Mouse (Mus musculus) kidney, adult 2 months (tissue): ENCODE results near the gene Zic2. TPM values are rescaled to one million over a fixed set of nuclear protein-coding genes. Genes with fewer than 3 reads are reported as not detected.

Experiments used
- DNase-seq: peaks from one replicate; pipeline ENCODE4 v3.0.0; 2021
- H3K27ac ChIP-seq: fragments of 200-500 bp; 2 replicates; pipeline ENCODE4 v1.5.1; 2012; ENCODE audit warnings: low read depth, low read length, control low read depth, inconsistent platforms; ENCODE audit not compliant: insufficient read depth
- H3K27me3 ChIP-seq: fragments of 200-500 bp; replicated peaks from 2 replicates; pipeline ENCODE4 v1.6.1; 2012; ENCODE audit warnings: mild to moderate bottlenecking, moderate library complexity, low read length, inconsistent platforms; ENCODE audit not compliant: control insufficient read depth, insufficient read depth
- H3K36me3 ChIP-seq: fragments of 200-500 bp; 2 replicates; pipeline ENCODE4 v1.6.1; 2012; ENCODE audit warnings: mild to moderate bottlenecking, moderate library complexity, low read length, inconsistent platforms; ENCODE audit not compliant: control insufficient read depth, insufficient read depth
- H3K4me1 ChIP-seq: fragments of 200-500 bp; 2 replicates; pipeline ENCODE4 v1.6.1; 2011; ENCODE audit warnings: low read length; ENCODE audit not compliant: control insufficient read depth, insufficient read depth
- H3K4me3 ChIP-seq: fragments of 200-500 bp; 2 replicates; pipeline ENCODE4 v1.5.1; 2011; ENCODE audit warnings: mild to moderate bottlenecking, low read depth, low read length, control low read depth; ENCODE audit not compliant: insufficient read depth
- CTCF ChIP-seq: fragments of 200-500 bp; conservative IDR thresholded peaks from 2 replicates; pipeline ENCODE4 v1.5.1; 2011; ENCODE audit warnings: low read depth, mild to moderate bottlenecking, control low read depth, low read length, moderate library complexity, mixed read lengths; ENCODE audit not compliant: insufficient read depth, insufficient read length
- POLR2A ChIP-seq: fragments of 200-500 bp; IDR thresholded peaks from one replicate; pipeline ENCODE4 v1.6.1; 2011; ENCODE audit warnings: low read depth, low read length, control low read depth
- WGBS: fragments of 180-500 bp; shearing (Covaris S2); methylation state at CpG from one replicate; pipeline ENCODE4 v1.1.7; 2018; 5-methylcytosine and 5-hydroxymethylcytosine counted together
- polyA plus RNA-seq: library from polyadenylated mRNA; depleted of rRNA; stranded (reverse); fragments of >200 nt; gene quantifications from 2 replicates; pipeline ENCODE4 v1.2.3, GENCODE M21; 2012

Gene Zic2
- polyA plus RNA-seq, 1 experiment, result not detected

GRCm38 (mm10) chr14:122449601-122450495 lies 25.4 kb upstream of the Zic2 start:
- H3K27ac ChIP-seq, result no peak overlapping the region
- H3K4me1 ChIP-seq, result no peaks in the 10 kb centered on the region
- 14% methylated on average over 29 of the region's 29 CpGs for WGBS
- H3K36me3 ChIP-seq, result no peaks in the 10 kb centered on the region
- H3K4me3 ChIP-seq, result no peak overlapping the region
- DNase-seq, result no peak
- TF ChIP-seq POLR2A (no peak), CTCF (no peak)
- H3K27me3 ChIP-seq, result peaks cover 6% of the 10 kb centered on the region

DNA sequence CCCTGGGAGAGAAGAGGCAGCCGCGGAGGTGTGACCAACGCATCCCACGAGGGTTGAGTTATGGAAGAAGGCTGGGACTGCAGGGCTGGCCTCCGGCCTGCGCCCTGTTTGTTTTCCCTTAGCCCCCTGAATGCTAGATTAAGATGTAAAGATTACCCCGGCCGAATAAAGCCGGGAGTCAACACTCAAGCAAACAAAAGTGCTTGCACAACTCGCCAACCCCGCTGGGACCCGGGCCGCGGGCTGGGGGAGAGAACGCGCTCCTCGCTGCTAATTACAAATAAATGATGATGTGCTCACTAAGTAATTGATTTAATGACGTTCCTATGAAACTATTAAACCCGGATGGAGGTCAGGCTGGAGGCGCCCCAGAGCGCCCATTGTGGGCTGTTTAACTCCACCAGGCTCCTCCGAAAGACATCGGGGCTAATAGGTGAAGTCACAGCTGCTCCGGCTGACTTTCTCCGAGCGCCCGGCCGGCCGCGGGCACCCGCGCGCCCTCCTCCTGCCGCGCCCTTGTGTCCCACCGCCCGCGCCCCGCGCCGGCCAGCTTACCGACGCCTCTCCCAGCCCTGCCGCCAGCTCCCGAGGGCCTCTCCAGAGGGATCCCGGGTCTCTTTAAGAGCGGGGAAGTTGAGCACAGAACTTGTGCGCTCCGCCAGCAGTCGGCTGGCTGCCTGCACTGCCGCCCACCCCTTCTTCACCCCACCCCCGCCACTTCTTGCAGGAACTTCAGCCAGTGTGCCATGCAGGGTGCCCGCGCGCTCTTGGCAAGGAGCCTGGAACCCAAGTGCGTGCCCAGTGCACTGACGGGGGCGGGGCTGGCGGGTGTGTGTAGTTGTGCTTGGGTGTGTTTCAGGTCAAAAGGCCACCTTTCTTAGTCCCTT lies 24.5 kb upstream of the Zic2 start, which contains the start of gene Gm5089:
Gene Gm5089, minus strand, starts transcription at position 620 of the 887 bp plus-strand sequence.
- Histone ChIP-seq H3K36me3 (no peaks in the 10 kb centered on the region), H3K27me3 (peaks cover 6% of the 10 kb centered on the region), H3K27ac (no peak within 1 kb of the TSS), H3K4me3 (no peak within 1 kb of the TSS), H3K4me1 (no peaks in the 10 kb centered on the region)
- no peak for TF ChIP-seq POLR2A
- no peak for TF ChIP-seq CTCF
- DNase-seq, result peak; percentile 78
- 2% methylated on average over 59 of the region's 59 CpGs for WGBS

- Histone ChIP-seq H3K4me3 (no peak overlapping the region), H3K4me1 (no peaks in the 10 kb centered on the region), H3K27ac (no peak overlapping the region), H3K36me3 (no peaks in the 10 kb centered on the region), H3K27me3 (peaks cover 6% of the 10 kb centered on the region)
- DNase-seq, result no peak
- TF ChIP-seq CTCF (no peak), POLR2A (no peak)
- WGBS, result 68% methylated on average over 5 of the region's 5 CpGs
Observed at GRCm38 (mm10) chr14:122451551-122452145, 23.6 kb upstream of the Zic2 start.

GRCm38 (mm10) chr14:122452701-122453387 lies 22.4 kb upstream of the Zic2 start:
- no peaks in the 10 kb centered on the region for H3K36me3 ChIP-seq
- H3K4me1 ChIP-seq, result no peaks in the 10 kb centered on the region
- no peak for DNase-seq
- H3K4me3 ChIP-seq, result no peak overlapping the region
- no peak overlapping the region for H3K27ac ChIP-seq
- TF ChIP-seq CTCF (no peak), POLR2A (no peak)
- 53% methylated on average over 13 of the region's 13 CpGs for WGBS
- H3K27me3 ChIP-seq, result peaks cover 6% of the 10 kb centered on the region

GRCm38 (mm10) chr14:122453388-122453995 lies 21.7 kb upstream of the Zic2 start:
- TF ChIP-seq CTCF, result no peak
- no peak for TF ChIP-seq POLR2A
- Histone ChIP-seq H3K4me3 (no peak overlapping the region), H3K27me3 (peaks cover 6% of the 10 kb centered on the region), H3K36me3 (no peaks in the 10 kb centered on the region), H3K27ac (no peak overlapping the region), H3K4me1 (no peaks in the 10 kb centered on the region)
- DNase-seq, result no peak
- 12% methylated on average over 32 of the region's 32 CpGs for WGBS
